Mouse (Mus musculus): ENCODE measurements around the gene Castor1. TPM values are rescaled to one million over a fixed set of nuclear protein-coding genes. Genes with fewer than 3 reads are reported as not detected.

The Castor1 gene
- polyA plus RNA-seq, 1 experiment from 2014 or later = 1.7 TPM

DNA sequence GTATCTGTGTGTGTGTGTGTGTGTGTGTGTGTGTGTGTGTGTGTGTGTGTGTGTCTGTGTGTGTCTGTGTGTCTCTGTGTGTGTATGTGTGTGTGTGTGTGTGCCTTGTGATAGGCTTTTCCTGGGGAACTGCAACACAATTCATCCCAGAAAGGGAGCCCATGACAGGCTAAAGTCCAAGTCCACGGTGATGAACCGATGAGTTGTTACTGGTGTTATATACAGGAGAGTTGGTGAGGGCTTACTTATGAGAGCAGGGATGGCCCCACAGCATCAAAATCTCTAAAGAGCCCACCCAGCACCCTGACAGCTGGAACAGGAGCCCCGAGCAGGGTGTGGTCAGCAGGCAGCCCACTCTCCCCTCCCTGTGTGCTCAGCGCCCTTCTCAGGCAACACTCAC, 23.2 kb downstream of the Castor1 start:
- Histone ChIP-seq H3K9me3 (no peaks in the 10 kb centered on the region), H3K27me3 (ENCODE audit: insufficient read depth, poor library complexity, severe bottlenecking) (peaks cover 8% of the 10 kb centered on the region; the same call in 1 of the 2 replicates), H3K36me3 (no peaks in the 10 kb centered on the region), H3K4me1 (no peaks in the 10 kb centered on the region), H3K4me3 (no peak overlapping the region), H3K27ac (no peak overlapping the region)
- DNase-seq (ENCODE audit: low spot score) = no peak
- 81% methylated on average over 4 of the region's 4 CpGs for WGBS

DNA sequence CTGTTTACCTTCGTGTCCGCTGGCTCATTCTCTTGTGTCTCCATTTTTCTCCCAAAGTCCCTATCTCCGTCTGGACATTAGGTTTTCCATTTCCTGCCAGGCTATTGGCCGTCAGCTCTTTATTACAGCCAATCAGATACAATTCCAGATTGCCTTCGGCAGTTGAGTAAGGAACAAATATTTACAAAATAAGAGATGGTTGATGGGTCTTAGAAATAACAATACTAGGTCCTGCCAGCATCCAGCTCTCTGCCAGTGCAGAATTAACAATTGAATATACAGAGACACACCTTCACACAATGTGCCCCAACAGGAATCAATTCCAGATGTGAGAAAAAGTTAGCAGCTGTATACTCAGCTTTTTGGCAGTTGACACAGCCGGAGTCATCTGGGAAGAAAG, 28.1 kb downstream of the Castor1 start:
- no peaks in the 10 kb centered on the region for H3K4me1 ChIP-seq
- no peaks in the 10 kb centered on the region for H3K36me3 ChIP-seq
- no peaks in the 10 kb centered on the region for H3K27me3 ChIP-seq (ENCODE audit: insufficient read depth, poor library complexity, severe bottlenecking)
- H3K9me3 ChIP-seq = no peaks in the 10 kb centered on the region
- H3K4me3 ChIP-seq = no peak overlapping the region
- 76% methylated on average over 6 of the region's 6 CpGs for WGBS
- DNase-seq (ENCODE audit: low spot score) = no peak
- no peak overlapping the region for H3K27ac ChIP-seq

DNA sequence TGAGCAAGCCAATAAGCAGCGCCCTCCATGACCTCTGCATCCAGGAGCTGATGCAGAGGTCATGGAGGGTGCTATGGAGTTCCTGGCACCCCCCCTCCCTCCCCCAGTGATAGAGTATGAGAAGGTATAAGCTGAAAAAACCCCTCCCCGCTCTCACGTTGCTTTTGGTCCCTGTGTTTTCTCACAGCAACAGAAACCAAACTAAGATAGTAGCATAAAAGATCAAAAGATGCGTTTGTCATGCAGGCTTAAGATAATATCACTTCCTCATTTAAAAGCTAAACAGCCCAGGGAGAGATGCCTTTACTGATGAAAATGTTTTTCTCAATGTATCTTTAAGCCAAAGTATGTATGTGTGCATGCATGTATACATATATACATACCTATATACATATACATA, 28.6 kb downstream of the Castor1 start:
- H3K36me3 ChIP-seq = no peaks in the 10 kb centered on the region
- H3K27me3 ChIP-seq (ENCODE audit: insufficient read depth, poor library complexity, severe bottlenecking) = no peaks in the 10 kb centered on the region
- no peak overlapping the region for H3K4me3 ChIP-seq
- WGBS = 66% methylated on average over 4 of the region's 4 CpGs
- no peak overlapping the region for H3K27ac ChIP-seq
- H3K9me3 ChIP-seq = no peaks in the 10 kb centered on the region
- DNase-seq (ENCODE audit: low spot score) = no peak
- H3K4me1 ChIP-seq = no peaks in the 10 kb centered on the region

DNA sequence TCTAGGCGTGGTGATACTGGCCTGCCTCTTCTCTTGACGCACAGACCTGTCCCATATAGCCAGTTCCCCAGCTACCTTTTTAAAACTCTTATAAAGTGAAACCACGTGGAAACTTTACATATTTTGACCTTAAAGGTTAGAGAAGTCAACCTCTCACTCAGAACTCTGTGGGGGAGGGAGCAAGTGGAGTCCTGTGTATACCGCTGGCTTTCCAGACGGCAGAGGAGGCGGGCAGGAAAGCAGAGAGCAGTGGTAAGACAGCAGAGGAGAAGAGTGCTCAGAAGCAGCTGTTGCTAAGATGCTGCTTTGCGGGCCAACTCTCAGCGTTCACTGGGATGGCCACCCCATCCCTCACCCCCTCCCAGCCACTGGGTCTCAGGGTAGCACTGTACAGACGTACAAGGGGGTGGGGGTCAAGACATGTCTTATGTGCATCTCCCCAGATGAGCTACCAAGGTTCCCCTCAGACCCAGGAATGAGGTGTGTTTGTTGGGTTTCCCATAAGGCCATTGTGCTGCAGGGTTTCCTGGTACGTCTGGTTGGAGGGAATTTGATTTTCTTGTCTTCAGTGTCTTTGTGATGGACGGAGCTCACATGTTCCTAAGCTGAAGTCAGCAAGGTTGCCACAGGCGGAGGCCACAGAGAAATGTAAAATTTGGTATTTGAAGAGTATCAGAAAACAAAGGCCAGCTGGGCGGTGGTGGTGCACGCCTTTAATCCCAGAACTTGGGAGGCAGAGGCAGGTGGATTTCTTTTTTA, 29.4 kb downstream of the Castor1 start:
- H3K27me3 ChIP-seq (ENCODE audit: insufficient read depth, poor library complexity, severe bottlenecking) = no peaks in the 10 kb centered on the region
- WGBS = 75% methylated on average over 14 of the region's 14 CpGs
- no peak overlapping the region for H3K4me3 ChIP-seq
- no peaks in the 10 kb centered on the region for H3K4me1 ChIP-seq
- H3K36me3 ChIP-seq = no peaks in the 10 kb centered on the region
- no peak for DNase-seq (ENCODE audit: low spot score)
- H3K9me3 ChIP-seq = no peaks in the 10 kb centered on the region
- H3K27ac ChIP-seq = no peak overlapping the region

DNA sequence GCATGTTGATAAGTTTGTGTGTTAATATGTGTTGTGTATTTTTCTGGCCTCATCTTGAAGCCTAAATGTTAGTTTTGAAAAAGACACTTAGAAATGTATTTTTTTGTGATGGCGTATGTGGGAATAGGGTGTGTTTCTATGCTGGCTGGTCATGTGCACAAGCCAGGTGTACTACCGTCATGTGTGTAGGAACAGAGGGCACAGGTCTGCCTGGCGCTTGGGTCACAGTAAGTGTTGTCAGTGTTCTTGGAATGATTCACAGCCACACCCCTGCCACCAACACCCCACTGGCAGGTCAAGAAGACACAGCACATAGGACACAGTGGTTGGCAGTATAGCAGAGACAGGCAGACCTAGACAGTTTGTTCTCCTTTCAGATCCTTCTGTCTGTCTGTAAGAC, 31.1 kb downstream of the Castor1 start:
- Histone ChIP-seq H3K27me3 (ENCODE audit: insufficient read depth, poor library complexity, severe bottlenecking) (no peaks in the 10 kb centered on the region), H3K36me3 (no peaks in the 10 kb centered on the region), H3K27ac (no peak overlapping the region), H3K9me3 (no peaks in the 10 kb centered on the region), H3K4me3 (no peak overlapping the region), H3K4me1 (no peaks in the 10 kb centered on the region)
- no peak for DNase-seq (ENCODE audit: low spot score)
- WGBS = 89% methylated on average over 3 of the region's 3 CpGs

DNA sequence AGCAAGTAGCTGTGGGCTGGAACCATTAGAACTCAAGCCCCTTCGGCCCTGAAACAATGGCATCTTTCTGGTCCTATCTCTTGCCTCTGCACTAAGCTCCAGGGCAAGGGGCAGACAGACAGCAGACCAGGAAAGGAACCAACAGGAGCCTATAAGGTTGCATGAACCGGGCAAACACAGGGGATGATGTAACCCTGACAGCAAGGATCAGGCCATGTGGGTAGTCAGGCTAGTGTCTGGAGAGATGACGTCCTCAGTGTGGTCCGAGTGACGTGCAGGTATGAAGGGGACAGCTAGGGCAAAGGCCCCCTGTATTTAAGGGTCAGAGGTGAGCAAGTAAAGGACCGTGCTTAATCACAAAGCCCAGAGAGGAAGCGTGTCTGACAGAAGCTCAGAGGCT, 32.3 kb downstream of the Castor1 start:
- no peak overlapping the region for H3K27ac ChIP-seq
- H3K9me3 ChIP-seq = no peaks in the 10 kb centered on the region
- 72% methylated on average over 7 of the region's 7 CpGs for WGBS
- DNase-seq (ENCODE audit: low spot score) = no peak
- H3K4me1 ChIP-seq = no peaks in the 10 kb centered on the region
- no peak overlapping the region for H3K4me3 ChIP-seq
- H3K36me3 ChIP-seq = no peaks in the 10 kb centered on the region
- no peaks in the 10 kb centered on the region for H3K27me3 ChIP-seq (ENCODE audit: insufficient read depth, poor library complexity, severe bottlenecking)

DNA sequence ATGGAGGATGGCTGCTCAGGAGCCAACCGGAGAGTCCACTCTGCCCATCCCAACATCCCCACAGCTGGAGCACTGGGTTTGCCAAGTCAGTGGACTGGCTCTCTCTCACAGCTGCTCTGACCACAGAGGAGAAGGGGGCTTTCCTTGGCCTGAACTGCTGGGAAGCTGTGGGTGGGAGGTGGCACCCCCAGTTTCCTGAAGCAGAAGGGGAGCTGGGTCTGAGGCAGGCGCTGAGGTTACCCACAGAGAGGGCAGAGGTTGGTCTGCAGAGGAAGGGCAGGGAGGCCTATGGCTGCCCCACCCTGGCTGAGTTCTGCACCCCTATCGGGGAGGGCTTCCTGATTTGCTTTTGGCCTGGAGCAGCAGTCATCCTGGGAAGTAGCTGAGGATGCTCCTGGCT, 33.4 kb downstream of the Castor1 start:
- 72% methylated on average over 3 of the region's 3 CpGs for WGBS
- no peaks in the 10 kb centered on the region for H3K27me3 ChIP-seq (ENCODE audit: insufficient read depth, poor library complexity, severe bottlenecking)

DNA sequence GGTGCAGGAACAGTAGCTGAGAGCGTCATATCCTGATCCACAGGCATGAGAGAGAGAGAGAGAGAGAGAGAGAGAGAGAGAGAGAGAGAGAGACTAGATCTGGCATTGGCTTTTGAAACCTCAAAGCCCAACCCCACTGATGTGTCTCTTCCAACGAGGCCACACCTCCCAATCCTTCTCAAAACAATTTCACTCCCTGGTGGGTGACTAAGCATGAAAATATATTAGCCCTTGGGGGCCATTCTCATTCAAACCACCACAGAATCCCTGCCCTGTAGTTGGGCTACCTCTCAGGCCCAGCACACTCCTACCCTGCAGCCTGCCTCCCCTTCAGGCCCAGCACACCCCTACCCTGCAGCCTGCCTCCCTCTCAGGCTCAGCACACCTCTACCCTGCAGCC, 34.9 kb downstream of the Castor1 start:
- Histone ChIP-seq H3K9me3 (no peaks in the 10 kb centered on the region), H3K27ac (no peak overlapping the region), H3K4me3 (no peak overlapping the region), H3K4me1 (no peaks in the 10 kb centered on the region), H3K36me3 (no peaks in the 10 kb centered on the region), H3K27me3 (ENCODE audit: insufficient read depth, poor library complexity, severe bottlenecking) (no peaks in the 10 kb centered on the region)
- 77% methylated on average over 2 of the region's 2 CpGs for WGBS
- DNase-seq (ENCODE audit: low spot score) = no peak

More for the DNA sequence above, 33.4 kb downstream of the Castor1 start:
- no peak for DNase-seq (ENCODE audit: low spot score)
- H3K4me1 ChIP-seq = no peaks in the 10 kb centered on the region
- H3K27ac ChIP-seq = no peak overlapping the region
- no peaks in the 10 kb centered on the region for H3K36me3 ChIP-seq
- H3K9me3 ChIP-seq = no peaks in the 10 kb centered on the region
- H3K4me3 ChIP-seq = no peak overlapping the region

DNA sequence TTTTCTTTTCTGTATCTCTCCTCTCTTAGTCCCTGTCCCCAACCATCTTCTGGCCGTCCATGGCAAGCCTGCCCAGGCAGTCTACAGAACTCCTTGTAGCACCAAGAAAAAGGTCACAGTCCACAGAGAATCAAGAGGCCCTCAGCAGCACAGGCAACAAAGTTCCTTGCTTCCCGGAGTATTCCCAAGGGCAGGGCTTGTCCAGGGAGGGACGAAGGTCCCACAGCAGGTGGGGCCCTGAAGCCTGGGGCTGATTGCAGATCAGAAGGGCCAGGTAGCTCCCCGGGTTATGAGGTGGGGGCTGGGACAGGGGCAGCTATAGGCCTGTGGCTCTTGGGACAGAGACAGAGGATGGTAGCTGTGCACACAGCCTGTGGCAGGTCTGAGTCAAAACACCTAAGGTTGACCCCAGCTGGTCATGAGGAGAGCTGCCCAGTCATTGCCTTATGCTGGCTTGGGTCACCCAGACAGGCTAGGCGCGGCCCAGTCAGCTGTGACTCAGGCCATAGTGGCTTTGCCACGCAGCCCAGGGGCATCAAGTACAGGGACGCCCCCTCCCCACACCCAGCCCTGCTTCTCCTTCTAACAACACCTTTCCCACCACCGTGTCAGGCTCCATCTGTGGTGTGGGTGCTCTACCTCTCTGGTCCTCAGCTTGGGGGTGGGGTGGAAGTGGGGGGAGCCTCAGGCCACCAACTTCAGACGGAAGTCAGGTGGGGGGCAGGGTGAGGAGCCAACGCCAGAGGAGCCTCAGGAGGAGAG, 39.0 kb downstream of the Castor1 start, which contains the start of gene Lif:
Gene Lif, plus strand, starts transcription at position 712 of the 762 bp plus-strand sequence.
- Histone ChIP-seq H3K4me3 (no peak within 1 kb of the TSS), H3K36me3 (no peaks in the 10 kb centered on the region), H3K9me3 (no peaks in the 10 kb centered on the region), H3K4me1 (peaks cover 22% of the 10 kb centered on the region), H3K27me3 (ENCODE audit: insufficient read depth, poor library complexity, severe bottlenecking) (peaks cover 11% of the 10 kb centered on the region), H3K27ac (no peak within 1 kb of the TSS)
- DNase-seq (ENCODE audit: low spot score) = no peak
- WGBS = 62% methylated on average over 11 of the region's 11 CpGs

DNA sequence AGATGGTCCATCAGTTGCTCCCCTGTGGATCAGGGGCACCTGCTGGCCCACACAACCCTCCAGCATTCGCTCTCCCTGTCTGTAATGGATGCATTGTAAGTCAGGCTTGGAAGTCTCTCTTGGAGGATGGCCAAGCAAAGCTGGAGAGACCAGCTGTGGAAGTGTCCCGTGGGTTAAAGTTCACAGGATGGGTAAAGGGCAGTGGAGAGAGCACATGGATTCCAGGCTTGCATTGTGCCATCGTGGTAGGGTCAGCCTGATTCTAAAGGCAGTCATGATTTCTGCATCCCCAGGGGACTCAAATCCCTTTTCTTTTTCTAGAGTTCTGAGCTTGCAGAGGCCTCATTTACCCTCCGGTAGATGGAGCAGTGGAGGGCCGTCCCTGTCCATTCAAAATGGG, 39.7 kb downstream of the Castor1 start:
- Histone ChIP-seq H3K4me1 (peaks cover 29% of the 10 kb centered on the region), H3K9me3 (no peaks in the 10 kb centered on the region), H3K36me3 (no peaks in the 10 kb centered on the region), H3K27ac (no peak overlapping the region), H3K27me3 (ENCODE audit: insufficient read depth, poor library complexity, severe bottlenecking) (peaks cover 12% of the 10 kb centered on the region), H3K4me3 (no peak overlapping the region)
- WGBS = 68% methylated on average over 5 of the region's 5 CpGs
- DNase-seq (ENCODE audit: low spot score) = no peak

DNA sequence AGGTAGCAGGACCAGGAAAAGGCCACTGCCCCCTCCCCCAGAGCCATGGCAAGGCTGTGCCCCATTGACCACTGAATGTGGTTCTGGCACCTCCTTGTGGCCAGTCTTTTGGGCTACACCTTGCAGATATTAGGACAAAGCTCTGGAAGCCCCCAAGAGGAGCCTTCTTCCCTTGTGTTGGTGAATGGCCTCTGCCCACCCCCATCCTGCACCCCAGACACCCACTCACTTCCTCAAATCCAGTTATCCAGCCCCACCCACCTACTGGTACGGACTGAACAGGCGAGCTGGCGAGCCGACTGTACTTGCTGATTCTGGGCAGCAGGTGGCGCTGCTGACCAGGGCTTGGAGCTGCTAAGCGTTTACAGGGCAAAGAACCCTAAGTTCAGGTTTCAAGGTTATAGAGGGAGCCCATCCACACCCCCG, 40.6 kb downstream of the Castor1 start:
- under 1% methylated on average over 7 of the region's 7 CpGs for WGBS

DNA sequence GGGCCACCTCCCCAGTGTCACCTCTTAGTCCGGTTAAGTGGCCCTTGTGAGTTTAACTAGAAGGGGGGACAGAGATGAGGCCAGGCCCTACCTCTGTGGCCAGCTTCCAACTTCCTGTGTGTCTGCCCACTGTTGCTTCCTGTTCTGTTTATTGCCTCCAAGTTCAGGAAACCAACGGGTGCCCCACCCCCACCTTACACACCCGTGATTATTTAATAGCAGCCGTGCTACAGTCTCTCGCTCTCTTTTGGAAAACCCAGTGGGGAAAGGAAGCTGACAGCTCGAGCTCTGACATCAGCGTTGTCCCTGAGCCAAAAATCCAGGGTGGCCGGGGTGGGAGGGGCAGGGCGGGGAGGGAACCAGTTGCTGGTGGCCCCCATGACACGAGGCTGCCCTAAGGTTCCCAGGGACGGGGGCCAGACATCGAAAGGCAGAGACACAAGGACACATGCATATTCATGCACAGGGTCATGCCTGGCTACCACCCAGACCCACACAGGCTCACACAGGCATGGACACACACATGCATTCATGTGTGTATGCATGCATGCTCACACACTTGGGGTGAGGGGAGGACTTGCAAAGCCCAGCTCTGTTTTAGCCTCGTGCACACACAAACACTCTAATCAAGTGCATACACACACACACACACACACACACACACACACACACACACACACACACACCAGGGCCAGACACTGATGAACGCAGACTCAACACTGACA, 42.6 kb downstream of the Castor1 start:
- Histone ChIP-seq H3K4me3 (no peak overlapping the region), H3K27ac (peak overlapping the region; percentile 56), H3K36me3 (no peaks in the 10 kb centered on the region), H3K27me3 (ENCODE audit: insufficient read depth, poor library complexity, severe bottlenecking) (peaks cover 41% of the 10 kb centered on the region), H3K4me1 (peaks cover 50% of the 10 kb centered on the region), H3K9me3 (no peaks in the 10 kb centered on the region)
- WGBS = 66% methylated on average over 14 of the region's 14 CpGs
- no peak for DNase-seq (ENCODE audit: low spot score)

More for the DNA sequence above, 40.6 kb downstream of the Castor1 start:
- H3K4me3 ChIP-seq = peak overlapping the region; percentile 40
- H3K9me3 ChIP-seq = no peaks in the 10 kb centered on the region
- peak overlapping the region; percentile 49 for H3K27ac ChIP-seq
- H3K36me3 ChIP-seq = no peaks in the 10 kb centered on the region
- H3K4me1 ChIP-seq = peaks cover 39% of the 10 kb centered on the region
- peaks cover 21% of the 10 kb centered on the region for H3K27me3 ChIP-seq (ENCODE audit: insufficient read depth, poor library complexity, severe bottlenecking)
- DNase-seq (ENCODE audit: low spot score) = peak; percentile 88

DNA sequence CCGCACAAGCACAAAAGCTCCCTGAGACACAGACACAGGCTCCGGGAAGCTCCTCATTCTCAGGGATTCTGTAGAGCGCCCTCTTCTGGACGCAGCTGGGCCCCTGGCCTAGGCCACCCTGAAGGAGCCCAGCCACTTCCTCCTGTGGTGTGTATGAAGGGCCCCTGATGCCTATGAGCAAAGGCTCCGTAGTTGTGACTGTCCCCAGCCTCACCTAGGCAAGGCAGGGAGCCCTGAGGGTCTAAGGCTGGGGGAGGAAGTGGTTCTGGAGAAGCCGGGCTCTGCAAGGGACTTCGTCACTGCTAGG, 43.1 kb downstream of the Castor1 start:
- Histone ChIP-seq H3K4me1 (peaks cover 50% of the 10 kb centered on the region), H3K36me3 (no peaks in the 10 kb centered on the region), H3K9me3 (no peaks in the 10 kb centered on the region), H3K27ac (peak overlapping the region; percentile 56), H3K27me3 (ENCODE audit: insufficient read depth, poor library complexity, severe bottlenecking) (peaks cover 46% of the 10 kb centered on the region), H3K4me3 (no peak overlapping the region)
- DNase-seq (ENCODE audit: low spot score) = no peak
- 50% methylated on average over 7 of the region's 7 CpGs for WGBS

Measured in heart, embryonic 10.5 days (tissue).